8 mouse cellular contexts compared by ENCODE assay signal in the genomic region with DNA sequence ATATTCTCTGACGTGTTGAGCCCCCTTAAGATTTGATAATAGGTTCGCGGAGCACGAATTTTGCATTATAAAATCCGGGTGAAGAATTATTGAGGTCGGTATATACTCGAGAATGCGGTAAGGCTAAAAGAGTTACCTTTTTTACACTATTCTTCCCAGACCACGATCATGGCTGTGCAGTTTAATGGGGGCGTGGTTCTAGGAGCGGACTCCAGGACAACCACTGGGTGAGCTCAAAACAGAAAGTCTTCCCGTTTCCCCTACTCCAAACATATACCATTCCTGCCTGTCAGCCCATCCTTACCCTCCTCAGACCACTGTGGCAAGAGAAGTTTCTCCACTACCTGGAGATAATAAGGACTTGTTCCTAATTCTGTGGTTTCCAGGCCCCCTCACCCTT. TPM values are rescaled to one million over a fixed set of nuclear protein-coding genes. Genes with fewer than 3 reads are reported as not detected.
DNase-seq lines count a peak whose midpoint lies in the region; ATAC-seq and TF ChIP-seq lines count a peak whose summit lies in the region.

No protein-coding gene starts in this region.

- peaks cover 16% of the 10 kb centered on the region for H3K79me3 ChIP-seq in C2C12 (ENCODE audit: low read depth)

- no peak overlapping the region for H3K27ac ChIP-seq in forebrain, embryonic 11.5 days (ENCODE audit: low read depth, low read length)
- peak overlapping the region; percentile 69; the same call in 1 of the 2 replicates for H3K27ac ChIP-seq in liver, embryonic 12.5 days

- H3ac ChIP-seq in C2C12 (ENCODE audit: control insufficient read depth, insufficient read length, low read depth), result peak overlapping the region; percentile 70

- H3K9ac ChIP-seq in forebrain, embryonic 11.5 days (ENCODE audit: low read length), result peak overlapping the region; percentile 74
- peak overlapping the region; percentile 86 for H3K9ac ChIP-seq in liver, embryonic 12.5 days

- H3K4me2 ChIP-seq in forebrain, embryonic 11.5 days (ENCODE audit: low read depth, low read length, severe bottlenecking), result peak overlapping the region; percentile 80
- H3K4me2 ChIP-seq in liver, embryonic 12.5 days, result peak overlapping the region; percentile 75

- H3K9me3 ChIP-seq in erythroblast, embryonic 14.5 days (ENCODE audit: control insufficient read depth, low read length), result no peaks in the 10 kb centered on the region
- H3K9me3 ChIP-seq in forebrain, embryonic 11.5 days (ENCODE audit: control insufficient read depth, low read length), result no peaks in the 10 kb centered on the region
- no peaks in the 10 kb centered on the region for H3K9me3 ChIP-seq in liver, embryonic 12.5 days (replicated peaks)

- H3K27me3 ChIP-seq in erythroblast, embryonic 14.5 days (ENCODE audit: control insufficient read depth), result peaks cover 4% of the 10 kb centered on the region
- H3K27me3 ChIP-seq in C2C12 (ENCODE audit: control insufficient read depth, insufficient read depth, insufficient read length), result no peaks in the 10 kb centered on the region
- H3K27me3 ChIP-seq in forebrain, embryonic 11.5 days (ENCODE audit: control insufficient read depth, insufficient read depth, low read length), result no peaks in the 10 kb centered on the region
- peaks cover 9% of the 10 kb centered on the region for H3K27me3 ChIP-seq in liver, embryonic 12.5 days (replicated peaks)

- peaks cover 24% of the 10 kb centered on the region for H3K79me2 ChIP-seq in C2C12 (ENCODE audit: control insufficient read depth, insufficient read depth)

- no peak for DNase-seq in forebrain, embryonic 11.5 days (ENCODE audit: low spot score)
- DNase-seq in thymus, postnatal 0 days (ENCODE audit: low spot score), result no peak
- no peak for DNase-seq in layer of hippocampus, postnatal 36 days
- no peak for DNase-seq in layer of hippocampus, postnatal 25 days (ENCODE audit: extremely low spot score in 1 of 2, low spot score in 1 of 2)

- ATAC-seq in erythroblast, adult 5-6 weeks (replicated peaks; ENCODE audit: low FRiP score, poor library complexity, severe bottlenecking), result no peak
- peak; percentile 52 for ATAC-seq in forebrain, embryonic 11.5 days (replicated peaks; ENCODE audit: low FRiP score)
- ATAC-seq in liver, embryonic 12.5 days, result no peak

- WGBS in forebrain, embryonic 11.5 days, result 1% methylated on average over 12 of the region's 12 CpGs
- WGBS in liver, embryonic 12.5 days (ENCODE audit: insufficient replicate concordance), result 2% methylated on average over 12 of the region's 12 CpGs

- H3K36me3 ChIP-seq in erythroblast, embryonic 14.5 days (ENCODE audit: control insufficient read depth), result peaks cover 35% of the 10 kb centered on the region
- H3K36me3 ChIP-seq in C2C12 (ENCODE audit: control insufficient read depth, insufficient read depth), result peaks cover 35% of the 10 kb centered on the region
- H3K36me3 ChIP-seq in forebrain, embryonic 11.5 days (ENCODE audit: control insufficient read depth, insufficient read depth, low read length), result peaks cover 10% of the 10 kb centered on the region; the same call in 1 of the 2 replicates
- H3K36me3 ChIP-seq in liver, embryonic 12.5 days, result peaks cover 32% of the 10 kb centered on the region

- H3K4me3 ChIP-seq in erythroblast, embryonic 14.5 days (replicated peaks), result peak overlapping the region; percentile 69
- peak overlapping the region; percentile 97 for H3K4me3 ChIP-seq in C2C12 (ENCODE audit: insufficient read depth, poor library complexity, severe bottlenecking)
- H3K4me3 ChIP-seq in forebrain, embryonic 11.5 days (ENCODE audit: low read depth, low read length), result peak overlapping the region; percentile 77
- H3K4me3 ChIP-seq in liver, embryonic 12.5 days, result peak overlapping the region; percentile 86

- H3K4me1 ChIP-seq in erythroblast, embryonic 14.5 days (ENCODE audit: control insufficient read depth), result peaks cover 22% of the 10 kb centered on the region
- H3K4me1 ChIP-seq in forebrain, embryonic 11.5 days (replicated peaks; ENCODE audit: control insufficient read depth, insufficient read depth, low read length), result peaks cover 7% of the 10 kb centered on the region; the same call in 1 of the 2 replicates
- H3K4me1 ChIP-seq in liver, embryonic 12.5 days, result peaks cover 23% of the 10 kb centered on the region

- no peak for TF ChIP-seq CTCF in C2C12 (IDR thresholded peaks at IDR 0.05; ENCODE audit: control insufficient read depth, insufficient read depth, insufficient read length)

TF ChIP-seq in C2C12, 6 proteins besides CTCF, POLR2A, EP300 and RAD21:
- TF ChIP-seq MYOG (IDR thresholded peaks at IDR 0.05; ENCODE audit: control insufficient read depth, extremely low read depth, insufficient read length) (no peak), CEBPB (IDR thresholded peaks at IDR 0.05; ENCODE audit: low read depth) (no peak), MYOD1 (IDR thresholded peaks at IDR 0.05; ENCODE audit: control insufficient read depth, insufficient read length, low read depth) (no peak), FOSL1 (IDR thresholded peaks at IDR 0.05; ENCODE audit: insufficient read depth, low read length, poor library complexity, severe bottlenecking) (no peak), MAX (IDR thresholded peaks at IDR 0.05) (no peak), USF1 (IDR thresholded peaks at IDR 0.05; ENCODE audit: low read depth) (no peak)

RNA-seq across cellular contexts. Expression of a gene that starts 0.6 kb away (rescaled TPM):
- 27.3 and 29.9 TPM in 2 replicates for polyA plus RNA-seq in erythroblast, embryonic 14.5 days (2012)
- 33.4 and 43.5 TPM in 2 replicates for total RNA-seq in erythroblast, adult 5-6 weeks (2015; ENCODE audit: low replicate concordance)
- 55.5 and 62.5 TPM in 2 replicates for total RNA-seq in erythroblast, adult 5-6 weeks (2017; ENCODE audit: low replicate concordance)
- 658 TPM for polyA plus RNA-seq in C2C12 (2012; fragmentation: generic; extraction: Trizol)
- polyA plus RNA-seq in forebrain, embryonic 11.5 days (2014; fragmentation: Nextera tagmentation; extraction: Ambion mirVana), result 812 and 901 TPM in 2 replicates
- polyA plus RNA-seq in liver, embryonic 12.5 days (2016; fragmentation: Nextera tagmentation; extraction: Ambion mirVana), result 415 and 437 TPM in 2 replicates
- polyA plus RNA-seq in thymus, postnatal 0 days (2015; fragmentation: Nextera tagmentation; extraction: Ambion mirVana), result 741 and 749 TPM in 2 replicates
- 100 to 1,000 TPM; 174 to 193 TPM for total RNA-seq in layer of hippocampus, postnatal 36 days (2021)
- 100 to 1,000 TPM; 178 to 211 TPM for total RNA-seq in layer of hippocampus, postnatal 25 days (2021)

RNA-seq across cellular contexts. Expression of a gene that starts 6.7 kb away (rescaled TPM):
- 0.10 TPM in 1 of 2 replicates, not detected in the other for polyA plus RNA-seq in erythroblast, embryonic 14.5 days (2012)
- not detected in 2 replicates for total RNA-seq in erythroblast, adult 5-6 weeks (2015; ENCODE audit: low replicate concordance)
- total RNA-seq in erythroblast, adult 5-6 weeks (2017; ENCODE audit: low replicate concordance), result not detected in 2 replicates
- polyA plus RNA-seq in C2C12 (2012; fragmentation: generic; extraction: Trizol), result not detected
- 0.35 and 0.56 TPM in 2 replicates for polyA plus RNA-seq in forebrain, embryonic 11.5 days (2014; fragmentation: Nextera tagmentation; extraction: Ambion mirVana)
- polyA plus RNA-seq in liver, embryonic 12.5 days (2016; fragmentation: Nextera tagmentation; extraction: Ambion mirVana), result 15.3 and 17.5 TPM in 2 replicates
- polyA plus RNA-seq in thymus, postnatal 0 days (2015; fragmentation: Nextera tagmentation; extraction: Ambion mirVana), result 0.31 TPM in 1 of 2 replicates, not detected in the other
- not detected for total RNA-seq in layer of hippocampus, postnatal 36 days (2021)
- not detected for total RNA-seq in layer of hippocampus, postnatal 25 days (2021)

RNA-seq across cellular contexts. Expression of a gene that starts 7.0 kb away (rescaled TPM):
- polyA plus RNA-seq in erythroblast, embryonic 14.5 days (2012), result not detected in 2 replicates
- not detected in 2 replicates for total RNA-seq in erythroblast, adult 5-6 weeks (2015; ENCODE audit: low replicate concordance)
- total RNA-seq in erythroblast, adult 5-6 weeks (2017; ENCODE audit: low replicate concordance), result not detected in 2 replicates
- not detected for polyA plus RNA-seq in C2C12 (2012; fragmentation: generic; extraction: Trizol)
- not detected in 2 replicates for polyA plus RNA-seq in forebrain, embryonic 11.5 days (2014; fragmentation: Nextera tagmentation; extraction: Ambion mirVana)
- not detected in 2 replicates for polyA plus RNA-seq in liver, embryonic 12.5 days (2016; fragmentation: Nextera tagmentation; extraction: Ambion mirVana)
- polyA plus RNA-seq in thymus, postnatal 0 days (2015; fragmentation: Nextera tagmentation; extraction: Ambion mirVana), result not detected in 2 replicates
- not detected for total RNA-seq in layer of hippocampus, postnatal 36 days (2021)
- total RNA-seq in layer of hippocampus, postnatal 25 days (2021), result not detected

RNA-seq across cellular contexts. Expression of a gene that starts 11.3 kb away (rescaled TPM):
- polyA plus RNA-seq in erythroblast, embryonic 14.5 days (2012), result not detected in 2 replicates
- not detected in 2 replicates for total RNA-seq in erythroblast, adult 5-6 weeks (2015; ENCODE audit: low replicate concordance)
- not detected in 2 replicates for total RNA-seq in erythroblast, adult 5-6 weeks (2017; ENCODE audit: low replicate concordance)
- polyA plus RNA-seq in C2C12 (2012; fragmentation: generic; extraction: Trizol), result not detected
- not detected in 2 replicates for polyA plus RNA-seq in forebrain, embryonic 11.5 days (2014; fragmentation: Nextera tagmentation; extraction: Ambion mirVana)
- polyA plus RNA-seq in liver, embryonic 12.5 days (2016; fragmentation: Nextera tagmentation; extraction: Ambion mirVana), result 0.42 and 0.44 TPM in 2 replicates
- polyA plus RNA-seq in thymus, postnatal 0 days (2015; fragmentation: Nextera tagmentation; extraction: Ambion mirVana), result 11.6 and 13.7 TPM in 2 replicates
- total RNA-seq in layer of hippocampus, postnatal 36 days (2021), result not detected
- total RNA-seq in layer of hippocampus, postnatal 25 days (2021), result not detected

RNA-seq across cellular contexts. Expression of a gene that starts 14.1 kb away (rescaled TPM):
- 0.01 TPM in 1 of 2 replicates, not detected in the other for polyA plus RNA-seq in erythroblast, embryonic 14.5 days (2012)
- 0.42 TPM in 1 of 2 replicates, not detected in the other for total RNA-seq in erythroblast, adult 5-6 weeks (2015; ENCODE audit: low replicate concordance)
- total RNA-seq in erythroblast, adult 5-6 weeks (2017; ENCODE audit: low replicate concordance), result not detected in 2 replicates
- polyA plus RNA-seq in C2C12 (2012; fragmentation: generic; extraction: Trizol), result 9.3 TPM
- polyA plus RNA-seq in forebrain, embryonic 11.5 days (2014; fragmentation: Nextera tagmentation; extraction: Ambion mirVana), result 3.2 and 3.8 TPM in 2 replicates
- polyA plus RNA-seq in liver, embryonic 12.5 days (2016; fragmentation: Nextera tagmentation; extraction: Ambion mirVana), result 2.0 and 2.6 TPM in 2 replicates
- polyA plus RNA-seq in thymus, postnatal 0 days (2015; fragmentation: Nextera tagmentation; extraction: Ambion mirVana), result 2.0 and 2.7 TPM in 2 replicates
- total RNA-seq in layer of hippocampus, postnatal 36 days (2021), result 10 to 100 TPM; 17.5 to 17.7 TPM
- total RNA-seq in layer of hippocampus, postnatal 25 days (2021), result 10 to 100 TPM; 16.2 to 18.9 TPM

Comparison
In these comparisons a context has a peak if more than half of its experiments do, and no peak if none do; other contexts are left out.
1. RNA of a gene that starts 0.6 kb away (polyA plus RNA-seq): 812 to 901 TPM in forebrain, embryonic 11.5 days, 741 to 749 TPM in thymus, postnatal 0 days, 658 TPM in C2C12 (single experiment) and 415 to 437 TPM in liver, embryonic 12.5 days; 27.3 to 29.9 TPM in erythroblast, embryonic 14.5 days; every median in the first group is over 10 times any median in the second.
2. RNA of a gene that starts 6.7 kb away (polyA plus RNA-seq): 15.3 to 17.5 TPM in liver, embryonic 12.5 days; 0.35 to 0.56 TPM in forebrain, embryonic 11.5 days, 0.31 TPM in thymus, postnatal 0 days, 0.10 TPM in erythroblast, embryonic 14.5 days and not detected in C2C12 (single experiment); every median in the first group is over 10 times any median in the second.
3. Peak in every context shown above with its lines, with median percentiles within 50 percentile points of each other: H3K4me3 ChIP-seq.